ENCODE assay signal across 8 mouse cellular contexts in genomic region chr12:113220447-113220846, GRCm38 (mm10). TPM values are rescaled to one million over a fixed set of nuclear protein-coding genes. Genes with fewer than 3 reads are reported as not detected.
DNase-seq lines count a peak whose midpoint lies in the region; ATAC-seq and TF ChIP-seq lines count a peak whose summit lies in the region.

No protein-coding gene starts in this region.

- H3K27me3 ChIP-seq in intestine, postnatal 0 days (replicated peaks; ENCODE audit: control insufficient read depth, insufficient read depth, low read length), result 0 out of 2 replicates have a peak, but pooled peaks cover 7% of the 10 kb centered on the region
- H3K27me3 ChIP-seq in limb, embryonic 10.5 days (ENCODE audit: low read depth, poor library complexity, severe bottlenecking), result no peaks in the 10 kb centered on the region
- H3K27me3 ChIP-seq in midbrain, embryonic 11.5 days (ENCODE audit: control insufficient read depth, insufficient read depth, low read length), result no peaks in the 10 kb centered on the region
- H3K27me3 ChIP-seq in spleen, adult 2 months (ENCODE audit: control insufficient read depth, insufficient read depth, low read length), result no peaks in the 10 kb centered on the region

- H3K27ac ChIP-seq in intestine, postnatal 0 days (ENCODE audit: low read depth, low read length), result no peak overlapping the region
- no peak overlapping the region for H3K27ac ChIP-seq in limb, embryonic 10.5 days
- H3K27ac ChIP-seq in midbrain, embryonic 11.5 days (ENCODE audit: low read depth, low read length), result no peak overlapping the region
- H3K27ac ChIP-seq in spleen, adult 2 months (ENCODE audit: insufficient read depth, low read length), result no peak overlapping the region

- 0 out of 2 replicates have a peak, but pooled peaks have one; percentile 15 for ATAC-seq in intestine, postnatal 0 days
- ATAC-seq in midbrain, embryonic 11.5 days (ENCODE audit: low FRiP score), result peak; percentile 14; the same call in 1 of the 2 replicates

- TF ChIP-seq CTCF in intestine, postnatal 0 days (IDR thresholded peaks at IDR 0.05; ENCODE audit: low read depth), result peak; percentile 82
- TF ChIP-seq CTCF in spleen, adult 2 months (IDR thresholded peaks at IDR 0.05; ENCODE audit: extremely low read depth, insufficient read depth, insufficient read length, insufficient replicate concordance), result peak; percentile 88; the same call in 1 of the 2 replicates

- intact Hi-C loops in gastrocnemius, postnatal 14 days (cut with DNase I; ENCODE audit: low total_unique reads), result no loop called here

- no peaks in the 10 kb centered on the region for H3K9me3 ChIP-seq in intestine, postnatal 0 days (ENCODE audit: control insufficient read depth)
- H3K9me3 ChIP-seq in limb, embryonic 10.5 days (replicated peaks), result no peaks in the 10 kb centered on the region
- no peaks in the 10 kb centered on the region for H3K9me3 ChIP-seq in midbrain, embryonic 11.5 days (ENCODE audit: control insufficient read depth, low read length)

- no peak overlapping the region for H3K4me3 ChIP-seq in intestine, postnatal 0 days (ENCODE audit: low read depth, low read length)
- H3K4me3 ChIP-seq in limb, embryonic 10.5 days, result no peak overlapping the region
- no peak overlapping the region for H3K4me3 ChIP-seq in midbrain, embryonic 11.5 days (ENCODE audit: low read depth, low read length)
- H3K4me3 ChIP-seq in spleen, adult 2 months (ENCODE audit: extremely low read depth, insufficient read depth, insufficient read length), result no peak overlapping the region

- no peak for TF ChIP-seq POLR2A in spleen, adult 2 months (IDR thresholded peaks at IDR 0.05; ENCODE audit: low read depth, low read length)

- WGBS in intestine, postnatal 0 days, result 28% methylated on average over 4 of the region's 4 CpGs
- WGBS in limb, embryonic 10.5 days, result 47% methylated on average over 4 of the region's 4 CpGs
- WGBS in midbrain, embryonic 11.5 days, result 49% methylated on average over 4 of the region's 4 CpGs
- 17% methylated on average over 4 of the region's 4 CpGs for WGBS in spleen, adult 2 months

- H3K9ac ChIP-seq in intestine, postnatal 0 days (ENCODE audit: low read depth, low read length), result no peak overlapping the region
- no peak overlapping the region for H3K9ac ChIP-seq in midbrain, embryonic 11.5 days (ENCODE audit: low read length)

- H3K4me2 ChIP-seq in intestine, postnatal 0 days (replicated peaks; ENCODE audit: low read depth), result no peak overlapping the region
- no peak overlapping the region for H3K4me2 ChIP-seq in midbrain, embryonic 11.5 days

- no peaks in the 10 kb centered on the region; the same call in 1 of the 2 replicates for H3K4me1 ChIP-seq in intestine, postnatal 0 days (replicated peaks; ENCODE audit: control insufficient read depth, insufficient read depth, low read length)
- no peaks in the 10 kb centered on the region for H3K4me1 ChIP-seq in limb, embryonic 10.5 days
- no peaks in the 10 kb centered on the region for H3K4me1 ChIP-seq in midbrain, embryonic 11.5 days (ENCODE audit: control insufficient read depth, insufficient read depth, low read length)
- peaks cover 12% of the 10 kb centered on the region; the same call in 1 of the 2 replicates for H3K4me1 ChIP-seq in spleen, adult 2 months (ENCODE audit: control insufficient read depth, insufficient read depth, insufficient read length)

- peak; percentile 79 for DNase-seq in embryo, embryonic 10 days (ENCODE audit: low spot score)
- no peak for DNase-seq in embryo, embryonic 9.5 days (ENCODE audit: extremely low spot score)
- DNase-seq in cerebellum, postnatal 14 days, result peak; percentile 76 to 82
- DNase-seq in gastrocnemius, postnatal 14 days, result peak; percentile 61
- DNase-seq in limb, embryonic 10.5 days (ENCODE audit: low spot score), result peak; percentile 47
- DNase-seq in midbrain, embryonic 11.5 days (ENCODE audit: low spot score, missing footprints), result peak; percentile 91
- peak; percentile 75 to 82 for DNase-seq in spleen, adult 2 months (ENCODE audit: low read depth in 1 of 2, low spot score in 2 of 2)

- H3K36me3 ChIP-seq in intestine, postnatal 0 days (ENCODE audit: control insufficient read depth, insufficient read depth), result no peaks in the 10 kb centered on the region
- H3K36me3 ChIP-seq in limb, embryonic 10.5 days, result no peaks in the 10 kb centered on the region
- no peaks in the 10 kb centered on the region for H3K36me3 ChIP-seq in midbrain, embryonic 11.5 days (ENCODE audit: control insufficient read depth, insufficient read depth, low read length)
- H3K36me3 ChIP-seq in spleen, adult 2 months (ENCODE audit: control insufficient read depth, insufficient read depth, low read length), result no peaks in the 10 kb centered on the region

RNA-seq across cellular contexts. Expression of gene Tmem121, which starts 34.7 kb away (rescaled TPM):
- under 1 TPM; 0.33 to 0.47 TPM for total RNA-seq in gastrocnemius, postnatal 14 days (2021)
- polyA plus RNA-seq in intestine, postnatal 0 days (2015; fragmentation: Nextera tagmentation; extraction: Ambion mirVana), result 3.4 and 3.5 TPM in 2 replicates
- polyA plus RNA-seq in limb, embryonic 10.5 days (2016; fragmentation: Nextera tagmentation; extraction: Ambion mirVana), result 12.3 and 15.7 TPM in 2 replicates
- 11.5 and 13.1 TPM in 2 replicates for polyA plus RNA-seq in midbrain, embryonic 11.5 days (2014; fragmentation: Nextera tagmentation; extraction: Ambion mirVana)
- polyA plus RNA-seq in spleen, adult 2 months (2012; rRNA removed), result 1.7 and 2.1 TPM in 2 replicates
